8 mouse cellular contexts compared by ENCODE assay signal in genomic region chr19:18631161-18631643, GRCm38 (mm10). TPM values are rescaled to one million over a fixed set of nuclear protein-coding genes. Genes with fewer than 3 reads are reported as not detected.
DNase-seq lines count a peak whose midpoint lies in the region; ATAC-seq and TF ChIP-seq lines count a peak whose summit lies in the region.

No protein-coding gene starts in this region.

- under 1% methylated on average over 40 of the region's 40 CpGs for WGBS in forebrain, embryonic 13.5 days
- WGBS in lung, embryonic 14.5 days, result under 1% methylated on average over 40 of the region's 40 CpGs
- under 1% methylated on average over 40 of the region's 40 CpGs for WGBS in neural tube, embryonic 15.5 days

- ATAC-seq in forebrain, embryonic 13.5 days, result peak; percentile 62
- ATAC-seq in lung, embryonic 14.5 days (ENCODE audit: insufficient read depth), result peak; percentile 76
- peak; percentile 62 for ATAC-seq in neural tube, embryonic 15.5 days (ENCODE audit: low FRiP score)

- H3K4me1 ChIP-seq in forebrain, embryonic 13.5 days, result peaks cover 9% of the 10 kb centered on the region; the same call in 1 of the 2 replicates
- no peaks in the 10 kb centered on the region; the same call in 1 of the 2 replicates for H3K4me1 ChIP-seq in lung, embryonic 14.5 days (ENCODE audit: insufficient read depth)
- H3K4me1 ChIP-seq in neural tube, embryonic 15.5 days, result peaks cover 17% of the 10 kb centered on the region

- peak overlapping the region; percentile 72 for H3K9ac ChIP-seq in forebrain, embryonic 13.5 days
- H3K9ac ChIP-seq in lung, embryonic 14.5 days, result peak overlapping the region; percentile 73
- peak overlapping the region; percentile 66 for H3K9ac ChIP-seq in neural tube, embryonic 15.5 days (replicated peaks)

- H3K4me2 ChIP-seq in forebrain, embryonic 13.5 days, result peak overlapping the region; percentile 93
- peak overlapping the region; percentile 67 for H3K4me2 ChIP-seq in lung, embryonic 14.5 days
- H3K4me2 ChIP-seq in neural tube, embryonic 15.5 days, result peak overlapping the region; percentile 99

- no peaks in the 10 kb centered on the region for H3K36me3 ChIP-seq in forebrain, embryonic 13.5 days (ENCODE audit: poor library complexity, severe bottlenecking)
- H3K36me3 ChIP-seq in lung, embryonic 14.5 days (ENCODE audit: insufficient read depth), result no peaks in the 10 kb centered on the region
- no peaks in the 10 kb centered on the region for H3K36me3 ChIP-seq in neural tube, embryonic 15.5 days

- no peak for TF ChIP-seq CTCF in lung, embryonic 14.5 days (IDR thresholded peaks at IDR 0.05; ENCODE audit: low read depth)

- H3K27me3 ChIP-seq in forebrain, embryonic 13.5 days, result 0 out of 2 replicates have a peak, but pooled peaks cover 7% of the 10 kb centered on the region
- H3K27me3 ChIP-seq in lung, embryonic 14.5 days (ENCODE audit: insufficient read depth, low read length), result no peaks in the 10 kb centered on the region
- H3K27me3 ChIP-seq in neural tube, embryonic 15.5 days (replicated peaks), result 0 out of 2 replicates have a peak, but pooled peaks cover 7% of the 10 kb centered on the region

- no peak overlapping the region; the same call in 1 of the 2 replicates for H3K27ac ChIP-seq in forebrain, embryonic 13.5 days
- H3K27ac ChIP-seq in lung, embryonic 14.5 days (ENCODE audit: low read depth), result peak overlapping the region; percentile 88
- H3K27ac ChIP-seq in neural tube, embryonic 15.5 days (replicated peaks), result peak overlapping the region; percentile 77

- peak overlapping the region; percentile 80 for H3K4me3 ChIP-seq in forebrain, embryonic 13.5 days
- peak overlapping the region; percentile 84 for H3K4me3 ChIP-seq in lung, embryonic 14.5 days (ENCODE audit: low read depth, low read length)
- H3K4me3 ChIP-seq in neural tube, embryonic 15.5 days (replicated peaks), result peak overlapping the region; percentile 92

- peak; percentile 77 for DNase-seq in 416B (ENCODE audit: low read depth)
- DNase-seq in adrenal gland, adult (ENCODE audit: inconsistent age in 2 of 2, low spot score in 1 of 2), result peak; percentile 77 to 90
- peak; percentile 68 for DNase-seq in heart, postnatal 25 days (ENCODE audit: low spot score)
- DNase-seq in kidney, postnatal 4 days, result peak; percentile 73 to 83
- peak; percentile 73 for DNase-seq in lung, embryonic 14.5 days
- DNase-seq in thymus, postnatal 10 days (ENCODE audit: low spot score in 2 of 2), result peak; percentile 33 to 35

- no peaks in the 10 kb centered on the region for H3K9me3 ChIP-seq in forebrain, embryonic 13.5 days (replicated peaks)
- no peaks in the 10 kb centered on the region for H3K9me3 ChIP-seq in lung, embryonic 14.5 days (ENCODE audit: low read depth, low read length)
- no peaks in the 10 kb centered on the region for H3K9me3 ChIP-seq in neural tube, embryonic 15.5 days (replicated peaks)

- intact Hi-C loops in heart, postnatal 25 days (cut with DNase I), result loop anchor here (2.0 to 5.0 kb wide), 3 partner anchors 14 to 41 kb away; partner anchors contain the start of gene Carnmt1

RNA-seq across cellular contexts. Expression of gene Ostf1, which starts 0.4 kb away (rescaled TPM):
- polyA plus RNA-seq in forebrain, embryonic 13.5 days (2015; fragmentation: Nextera tagmentation; extraction: Ambion mirVana), result 26.4 and 29.5 TPM in 2 replicates
- 10 to 100 TPM; 38.1 to 41.2 TPM for total RNA-seq in heart, postnatal 25 days (2021)
- polyA plus RNA-seq in lung, embryonic 14.5 days (2014; fragmentation: Nextera tagmentation; extraction: Ambion mirVana), result 72.9 and 75.1 TPM in 2 replicates
- polyA plus RNA-seq in neural tube, embryonic 15.5 days (2015; fragmentation: Nextera tagmentation; extraction: Ambion mirVana), result 43.9 and 55.2 TPM in 2 replicates

RNA-seq across cellular contexts. Expression of gene Nmrk1, which starts 0.5 kb away (rescaled TPM):
- polyA plus RNA-seq in forebrain, embryonic 13.5 days (2015; fragmentation: Nextera tagmentation; extraction: Ambion mirVana), result 4.2 and 4.5 TPM in 2 replicates
- 1 to 10 TPM; 2.4 to 2.8 TPM for total RNA-seq in heart, postnatal 25 days (2021)
- 8.1 and 8.4 TPM in 2 replicates for polyA plus RNA-seq in lung, embryonic 14.5 days (2014; fragmentation: Nextera tagmentation; extraction: Ambion mirVana)
- 8.3 and 10.1 TPM in 2 replicates for polyA plus RNA-seq in neural tube, embryonic 15.5 days (2015; fragmentation: Nextera tagmentation; extraction: Ambion mirVana)

RNA-seq across cellular contexts. Expression of gene Carnmt1, which starts 39.4 kb away (rescaled TPM):
- polyA plus RNA-seq in forebrain, embryonic 13.5 days (2015; fragmentation: Nextera tagmentation; extraction: Ambion mirVana), result 17.7 and 18.0 TPM in 2 replicates
- total RNA-seq in heart, postnatal 25 days (2021), result 10 to 100 TPM; 31.0 to 33.3 TPM
- 37.8 and 44.0 TPM in 2 replicates for polyA plus RNA-seq in lung, embryonic 14.5 days (2014; fragmentation: Nextera tagmentation; extraction: Ambion mirVana)
- 12.7 and 14.1 TPM in 2 replicates for polyA plus RNA-seq in neural tube, embryonic 15.5 days (2015; fragmentation: Nextera tagmentation; extraction: Ambion mirVana)
